Mouse (Mus musculus): Measurements from ENCODE around the gene Mlxipl. TPM values are rescaled to one million over a fixed set of nuclear protein-coding genes. Genes with fewer than 3 reads are reported as not detected.
A peak's percentile ranks its signal among the peaks of the same experiment; 100 is the strongest.

The Mlxipl gene
- polyA plus RNA-seq, 1 experiment from 2014 or later, result 8.3 TPM

- H3K27ac ChIP-seq (ENCODE audit: low read length), result peak overlapping the region; percentile 47; the same call in 1 of the 2 replicates
- H3K9me3 ChIP-seq (ENCODE audit: low read length), result no peaks in the 10 kb centered on the region
- no peak for ATAC-seq (ENCODE audit: low FRiP score, low TSS enrichment)
- peak overlapping the region; percentile 81 for H3K9ac ChIP-seq (replicated peaks; ENCODE audit: low read length)
- peaks cover 15% of the 10 kb centered on the region for H3K36me3 ChIP-seq (ENCODE audit: insufficient read depth, low read length)
- under 1% methylated on average over 23 of the region's 23 CpGs for WGBS
- H3K4me1 ChIP-seq (ENCODE audit: insufficient read depth, low read length), result peaks cover 9% of the 10 kb centered on the region
- peak overlapping the region; percentile 75 for H3K4me2 ChIP-seq (replicated peaks; ENCODE audit: low read depth, low read length)
- no peaks in the 10 kb centered on the region for H3K27me3 ChIP-seq (ENCODE audit: insufficient read depth, low read length)
- H3K4me3 ChIP-seq (ENCODE audit: low read length), result peak overlapping the region; percentile 86
Observed at GRCm38 (mm10) chr5:135149820-135150178, 60.1 kb downstream of the Mlxipl start.

GRCm38 (mm10) chr5:135156496-135156895 is 66.8 kb downstream of the Mlxipl start:
- 98% methylated on average over 4 of the region's 4 CpGs for WGBS
- no peak overlapping the region for H3K4me2 ChIP-seq (replicated peaks; ENCODE audit: low read depth, low read length)
- no peak for ATAC-seq (ENCODE audit: low FRiP score, low TSS enrichment)
- no peak overlapping the region for H3K4me3 ChIP-seq (ENCODE audit: low read length)
- H3K27me3 ChIP-seq (ENCODE audit: insufficient read depth, low read length), result no peaks in the 10 kb centered on the region
- no peak overlapping the region for H3K9ac ChIP-seq (replicated peaks; ENCODE audit: low read length)
- H3K36me3 ChIP-seq (ENCODE audit: insufficient read depth, low read length), result peaks cover 77% of the 10 kb centered on the region
- H3K9me3 ChIP-seq (ENCODE audit: low read length), result no peaks in the 10 kb centered on the region
- H3K27ac ChIP-seq (ENCODE audit: low read length), result no peak overlapping the region
- no peaks in the 10 kb centered on the region for H3K4me1 ChIP-seq (ENCODE audit: insufficient read depth, low read length)

GRCm38 (mm10) chr5:135161221-135161620 is 71.5 kb downstream of the Mlxipl start:
- no peak for ATAC-seq (ENCODE audit: low FRiP score, low TSS enrichment)
- peaks cover 53% of the 10 kb centered on the region for H3K36me3 ChIP-seq (ENCODE audit: insufficient read depth, low read length)
- H3K9me3 ChIP-seq (ENCODE audit: low read length), result no peaks in the 10 kb centered on the region
- H3K27me3 ChIP-seq (ENCODE audit: insufficient read depth, low read length), result no peaks in the 10 kb centered on the region
- no peak overlapping the region for H3K4me3 ChIP-seq (ENCODE audit: low read length)
- H3K9ac ChIP-seq (replicated peaks; ENCODE audit: low read length), result no peak overlapping the region
- H3K4me1 ChIP-seq (ENCODE audit: insufficient read depth, low read length), result peaks cover 16% of the 10 kb centered on the region
- H3K4me2 ChIP-seq (replicated peaks; ENCODE audit: low read depth, low read length), result no peak overlapping the region
- peak overlapping the region; percentile 91 for H3K27ac ChIP-seq (ENCODE audit: low read length)
- 92% methylated on average over 4 of the region's 4 CpGs for WGBS

- WGBS, result 85% methylated on average over 7 of the region's 7 CpGs
Observed at GRCm38 (mm10) chr5:135161650-135162049, 72.0 kb downstream of the Mlxipl start.

GRCm38 (mm10) chr5:135162361-135162760 is 72.7 kb downstream of the Mlxipl start:
- H3K4me1 ChIP-seq (ENCODE audit: insufficient read depth, low read length), result peaks cover 16% of the 10 kb centered on the region
- no peak overlapping the region for H3K4me3 ChIP-seq (ENCODE audit: low read length)
- no peak overlapping the region for H3K9ac ChIP-seq (replicated peaks; ENCODE audit: low read length)
- H3K27me3 ChIP-seq (ENCODE audit: insufficient read depth, low read length), result no peaks in the 10 kb centered on the region
- H3K9me3 ChIP-seq (ENCODE audit: low read length), result no peaks in the 10 kb centered on the region
- 72% methylated on average over 8 of the region's 8 CpGs for WGBS
- ATAC-seq (ENCODE audit: low FRiP score, low TSS enrichment), result peak; percentile 58; the same call in 1 of the 2 replicates
- no peak overlapping the region for H3K4me2 ChIP-seq (replicated peaks; ENCODE audit: low read depth, low read length)
- H3K27ac ChIP-seq (ENCODE audit: low read length), result peak overlapping the region; percentile 91
- H3K36me3 ChIP-seq (ENCODE audit: insufficient read depth, low read length), result peaks cover 42% of the 10 kb centered on the region

More at GRCm38 (mm10) chr5:135161650-135162049, 72.0 kb downstream of the Mlxipl start:
- H3K4me2 ChIP-seq (replicated peaks; ENCODE audit: low read depth, low read length), result no peak overlapping the region; the same call in 1 of the 2 replicates
- peaks cover 49% of the 10 kb centered on the region for H3K36me3 ChIP-seq (ENCODE audit: insufficient read depth, low read length)
- H3K4me1 ChIP-seq (ENCODE audit: insufficient read depth, low read length), result peaks cover 16% of the 10 kb centered on the region
- H3K27me3 ChIP-seq (ENCODE audit: insufficient read depth, low read length), result no peaks in the 10 kb centered on the region
- no peak overlapping the region for H3K4me3 ChIP-seq (ENCODE audit: low read length)
- ATAC-seq (ENCODE audit: low FRiP score, low TSS enrichment), result no peak
- no peak overlapping the region for H3K9ac ChIP-seq (replicated peaks; ENCODE audit: low read length)
- no peaks in the 10 kb centered on the region for H3K9me3 ChIP-seq (ENCODE audit: low read length)
- H3K27ac ChIP-seq (ENCODE audit: low read length), result peak overlapping the region; percentile 91

- H3K9me3 ChIP-seq (ENCODE audit: low read length), result no peaks in the 10 kb centered on the region
- H3K9ac ChIP-seq (replicated peaks; ENCODE audit: low read length), result no peak overlapping the region
- H3K4me2 ChIP-seq (replicated peaks; ENCODE audit: low read depth, low read length), result no peak overlapping the region
- no peaks in the 10 kb centered on the region for H3K27me3 ChIP-seq (ENCODE audit: insufficient read depth, low read length)
- peaks cover 16% of the 10 kb centered on the region for H3K4me1 ChIP-seq (ENCODE audit: insufficient read depth, low read length)
- ATAC-seq (ENCODE audit: low FRiP score, low TSS enrichment), result peak; percentile 85
- 67% methylated on average over 6 of the region's 6 CpGs for WGBS
- no peak overlapping the region for H3K4me3 ChIP-seq (ENCODE audit: low read length)
- H3K36me3 ChIP-seq (ENCODE audit: insufficient read depth, low read length), result peaks cover 38% of the 10 kb centered on the region
- peak overlapping the region; percentile 91 for H3K27ac ChIP-seq (ENCODE audit: low read length)
Observed at GRCm38 (mm10) chr5:135162821-135163220, 73.1 kb downstream of the Mlxipl start.

- no peak overlapping the region for H3K27ac ChIP-seq (ENCODE audit: low read length)
Observed at GRCm38 (mm10) chr5:135166909-135167308, 77.2 kb downstream of the Mlxipl start.

GRCm38 (mm10) chr5:135167469-135167868 is 77.8 kb downstream of the Mlxipl start:
- H3K9me3 ChIP-seq (ENCODE audit: low read length), result no peaks in the 10 kb centered on the region
- 97% methylated on average over 4 of the region's 4 CpGs for WGBS
- H3K27ac ChIP-seq (ENCODE audit: low read length), result no peak overlapping the region
- H3K4me2 ChIP-seq (replicated peaks; ENCODE audit: low read depth, low read length), result no peak overlapping the region
- no peak overlapping the region for H3K4me3 ChIP-seq (ENCODE audit: low read length)
- H3K27me3 ChIP-seq (ENCODE audit: insufficient read depth, low read length), result no peaks in the 10 kb centered on the region
- 0 out of 2 replicates have a peak, but pooled peaks cover 10% of the 10 kb centered on the region for H3K36me3 ChIP-seq (ENCODE audit: insufficient read depth, low read length)
- no peak for ATAC-seq (ENCODE audit: low FRiP score, low TSS enrichment)
- no peak overlapping the region for H3K9ac ChIP-seq (replicated peaks; ENCODE audit: low read length)
- H3K4me1 ChIP-seq (ENCODE audit: insufficient read depth, low read length), result peaks cover 16% of the 10 kb centered on the region

More at GRCm38 (mm10) chr5:135166909-135167308, 77.2 kb downstream of the Mlxipl start:
- 0 out of 2 replicates have a peak, but pooled peaks cover 8% of the 10 kb centered on the region for H3K36me3 ChIP-seq (ENCODE audit: insufficient read depth, low read length)
- no peaks in the 10 kb centered on the region for H3K27me3 ChIP-seq (ENCODE audit: insufficient read depth, low read length)
- WGBS, result 71% methylated on average over 4 of the region's 4 CpGs
- peaks cover 21% of the 10 kb centered on the region for H3K4me1 ChIP-seq (ENCODE audit: insufficient read depth, low read length)
- no peaks in the 10 kb centered on the region for H3K9me3 ChIP-seq (ENCODE audit: low read length)
- H3K9ac ChIP-seq (replicated peaks; ENCODE audit: low read length), result no peak overlapping the region
- no peak overlapping the region for H3K4me2 ChIP-seq (replicated peaks; ENCODE audit: low read depth, low read length)
- ATAC-seq (ENCODE audit: low FRiP score, low TSS enrichment), result no peak
- no peak overlapping the region for H3K4me3 ChIP-seq (ENCODE audit: low read length)

- no peaks in the 10 kb centered on the region for H3K27me3 ChIP-seq (ENCODE audit: insufficient read depth, low read length)
- H3K4me3 ChIP-seq (ENCODE audit: low read length), result peak within 1 kb of the TSS; percentile 68
- ATAC-seq (ENCODE audit: low FRiP score, low TSS enrichment), result peak; percentile 97
- peak within 1 kb of the TSS; percentile 90 for H3K4me2 ChIP-seq (replicated peaks; ENCODE audit: low read depth, low read length)
- WGBS, result 2% methylated on average over 88 of the region's 95 CpGs
- H3K4me1 ChIP-seq (ENCODE audit: insufficient read depth, low read length), result peaks cover 12% of the 10 kb centered on the region
- H3K36me3 ChIP-seq (ENCODE audit: insufficient read depth, low read length), result peaks cover 18% of the 10 kb centered on the region; the same call in 1 of the 2 replicates
- peak within 1 kb of the TSS; percentile 82 for H3K9ac ChIP-seq (replicated peaks; ENCODE audit: low read length)
- peak within 1 kb of the TSS; percentile 96 for H3K27ac ChIP-seq (ENCODE audit: low read length)
- no peaks in the 10 kb centered on the region for H3K9me3 ChIP-seq (ENCODE audit: low read length)
Observed at GRCm38 (mm10) chr5:135168063-135169062, 78.7 kb downstream of the Mlxipl start, which contains the start of gene Bcl7b. Gene Bcl7b, plus strand, starts transcription at chr5:135168283.
